Mouse (Mus musculus) mature B cell (primary cell): Measurements from ENCODE around the gene Nck1.

Source experiments
- in situ Hi-C: fragments of 300-500 bp; cut with MboI; formaldehyde crosslinking; loops from 2 replicates; pipeline ENCODE4 v1.14.3; 2019

Gene Nck1

DNA sequence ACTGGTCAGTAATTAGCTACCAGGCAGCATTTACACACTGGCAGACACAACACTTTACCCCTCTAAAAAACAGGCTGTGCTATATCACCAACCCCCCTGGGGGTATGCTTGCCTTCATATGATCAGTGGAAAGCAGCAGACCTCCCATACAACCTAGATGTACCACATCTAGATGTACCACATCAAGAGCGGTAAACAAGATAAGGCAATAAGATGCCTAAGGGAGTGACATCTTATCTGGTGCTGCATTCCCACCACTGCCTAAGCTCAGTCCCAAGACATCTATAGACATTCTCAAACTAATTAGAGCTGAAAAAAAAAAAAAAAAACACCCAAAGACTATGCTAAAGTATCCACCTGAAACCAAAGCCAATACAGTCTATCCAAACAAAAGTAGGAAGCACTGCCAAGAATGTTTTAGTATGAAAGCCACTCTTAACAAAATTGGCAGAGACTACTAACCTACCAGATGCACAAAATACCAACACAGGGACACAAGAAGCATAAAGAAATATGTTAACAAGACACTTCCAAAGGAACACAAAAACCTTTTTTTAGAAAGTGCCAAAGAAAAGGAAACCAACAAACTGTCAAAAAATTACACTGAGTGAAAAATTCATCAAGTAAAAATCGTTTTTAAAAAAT lies 10.2 kb downstream of the Nck1 start:
- in situ Hi-C loops, result no loop called here

DNA sequence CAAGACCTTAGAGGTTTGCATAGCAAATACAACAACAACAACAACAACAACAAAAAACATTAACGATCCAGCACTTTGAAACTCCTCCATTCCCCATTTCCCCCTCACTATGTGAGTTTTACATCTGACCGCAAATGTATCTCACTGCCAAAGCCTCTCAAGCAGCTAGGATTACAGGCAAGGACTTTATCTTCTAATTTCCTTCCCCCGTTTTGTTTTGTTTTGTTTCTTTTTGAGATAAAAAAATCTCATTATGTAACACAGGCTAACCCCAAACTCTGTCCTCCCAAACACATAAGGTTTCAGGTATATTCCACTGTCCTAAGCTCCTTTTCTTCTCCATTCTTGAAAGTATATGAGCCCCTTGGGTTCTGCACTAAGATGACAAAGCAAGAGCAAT lies 11.2 kb downstream of the Nck1 start:
- in situ Hi-C loops, result no loop called here

DNA sequence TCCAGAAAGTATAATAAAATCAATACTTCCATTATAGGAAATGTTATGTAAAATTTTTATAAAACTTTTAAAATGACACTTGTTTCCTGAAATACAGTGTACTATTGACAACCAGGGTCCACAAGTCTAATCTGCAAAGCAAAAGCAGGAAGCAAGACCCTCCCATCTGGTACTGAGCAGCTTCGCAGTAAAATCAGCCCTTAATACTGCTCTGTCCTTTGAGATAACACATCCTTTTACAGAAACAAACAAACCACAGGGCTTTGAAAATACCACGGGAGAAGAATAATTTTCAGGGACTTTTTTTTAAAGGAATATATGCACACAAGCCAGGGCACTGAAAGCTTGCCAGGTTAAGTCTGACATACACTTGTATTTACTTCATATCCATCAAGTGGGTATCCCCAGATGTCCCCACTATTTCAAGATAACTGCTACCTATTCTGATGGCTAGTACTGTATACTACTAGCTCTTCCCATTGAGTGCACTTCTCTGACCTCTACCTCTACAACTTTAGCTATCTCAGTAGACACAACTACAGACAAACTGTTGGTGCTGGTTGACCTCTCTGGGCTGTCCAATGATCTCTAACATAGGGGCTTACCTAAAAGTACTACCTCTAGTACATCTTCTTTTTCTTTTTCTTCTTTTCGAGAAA lies 13.0 kb downstream of the Nck1 start:
- in situ Hi-C loops, result no loop called here

DNA sequence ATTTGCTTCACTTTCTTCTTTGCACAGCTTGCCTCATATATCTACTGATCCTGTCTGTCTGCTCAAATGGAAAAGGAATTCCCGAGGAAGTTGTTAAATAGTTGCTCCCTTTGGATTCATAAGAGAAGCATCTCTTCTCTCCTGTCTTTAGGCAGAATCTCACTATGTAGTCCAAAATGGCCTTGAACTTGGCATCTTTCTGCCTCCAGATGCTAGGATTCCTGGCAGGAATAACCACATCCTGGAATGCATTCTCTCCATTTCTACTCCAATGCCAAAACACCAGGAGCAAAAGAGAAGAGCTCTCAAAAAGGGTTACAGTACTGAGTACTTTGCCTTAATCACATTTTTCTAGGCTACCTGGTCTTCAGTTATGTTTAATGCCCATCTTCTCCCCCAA lies 14.6 kb downstream of the Nck1 start:
- in situ Hi-C loops, result no loop called here

DNA sequence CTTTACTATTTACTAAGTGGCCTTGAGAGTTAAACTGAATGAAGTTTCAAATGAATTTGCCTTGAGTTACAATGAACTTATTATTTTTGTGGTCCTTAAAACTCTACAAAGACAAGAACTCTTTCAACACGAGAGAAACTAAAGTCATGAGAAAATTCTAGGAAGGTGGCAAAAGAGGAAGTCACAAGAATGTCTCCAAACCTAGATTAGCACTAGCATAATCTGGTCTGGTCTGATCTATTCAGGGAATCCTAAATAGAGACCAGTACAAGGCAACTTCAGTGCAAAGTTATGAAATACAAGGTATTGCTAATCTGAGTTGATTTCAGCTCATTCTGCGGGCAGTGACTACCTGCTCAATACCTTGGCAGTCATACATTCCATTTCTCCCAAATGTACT lies 20.7 kb downstream of the Nck1 start:
- in situ Hi-C loops, result no loop called here

DNA sequence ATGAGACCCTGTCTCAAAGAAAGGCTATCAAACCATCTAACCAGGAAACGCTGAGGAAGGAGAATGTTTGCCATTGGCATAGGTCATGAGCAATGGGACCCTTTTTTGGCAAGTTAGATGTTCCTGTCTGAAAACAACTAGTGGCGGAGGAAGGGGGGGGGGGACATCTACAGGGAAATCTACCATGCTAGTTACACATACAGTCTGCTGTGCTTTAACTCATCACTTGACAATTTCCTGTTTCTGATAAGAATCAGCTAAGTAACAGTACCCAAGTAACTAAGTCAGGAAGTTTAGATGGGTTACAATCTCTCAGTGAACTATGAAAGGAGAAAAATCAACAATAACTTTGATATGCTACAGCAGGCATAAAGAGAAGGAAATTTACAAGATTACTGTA lies 23.9 kb downstream of the Nck1 start:
- in situ Hi-C loops, result no loop called here

DNA sequence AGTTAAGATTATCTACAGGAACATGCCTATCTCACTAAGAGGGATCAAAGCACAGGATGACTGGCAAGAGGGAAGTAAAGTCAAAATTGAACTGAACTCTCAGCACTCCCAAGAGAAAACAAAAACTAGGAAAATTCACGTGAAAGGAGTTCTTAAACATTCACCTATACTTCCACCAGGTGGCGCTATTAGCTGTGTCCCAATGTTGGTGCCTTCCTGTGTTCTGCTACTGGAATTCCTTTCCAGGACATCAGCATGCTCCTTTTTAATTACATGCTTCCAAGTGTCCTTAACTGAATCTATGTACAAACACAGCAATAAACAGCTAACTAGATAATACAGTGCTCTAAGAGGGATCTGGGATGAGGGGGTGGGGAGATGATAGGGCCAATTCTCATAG lies 25.3 kb downstream of the Nck1 start:
- in situ Hi-C loops, result no loop called here

DNA sequence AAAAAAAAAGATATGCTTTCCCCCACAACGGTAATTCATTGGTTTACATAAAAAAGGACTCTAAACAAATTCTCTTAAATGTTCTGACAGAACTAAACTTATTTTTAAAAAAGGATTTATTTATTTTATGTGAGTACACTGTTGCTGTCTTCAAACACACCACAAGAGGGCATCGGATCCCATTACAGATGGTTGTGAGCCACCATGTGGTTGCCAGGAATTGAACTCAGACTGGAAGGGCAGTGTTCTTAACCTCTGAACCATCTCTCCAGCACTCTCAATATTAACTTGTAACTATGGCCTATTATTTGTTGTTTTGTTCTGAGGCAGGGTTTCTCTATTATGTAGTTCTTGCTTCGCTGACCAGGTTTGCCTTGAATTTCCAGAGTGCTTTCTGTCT lies 25.9 kb downstream of the Nck1 start:
- in situ Hi-C loops, result no loop called here

DNA sequence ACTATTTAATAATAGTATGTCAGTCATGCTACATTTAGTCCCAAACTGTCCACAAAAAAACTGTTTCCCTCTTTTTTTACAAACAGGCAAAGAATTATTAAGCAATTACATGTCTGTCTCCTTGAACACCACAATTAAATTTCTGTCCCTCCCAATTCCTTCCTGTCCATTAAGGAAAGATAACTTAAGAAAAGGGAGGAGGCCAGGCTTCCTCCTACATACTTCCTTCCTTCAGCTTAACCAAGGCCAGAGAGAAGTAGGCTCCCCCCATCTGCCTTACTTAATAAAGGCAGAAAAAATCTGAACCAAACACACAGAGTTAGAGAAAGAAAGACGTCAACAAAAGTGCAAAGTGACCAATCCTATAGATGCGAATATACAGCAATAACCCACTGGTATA lies 38.4 kb downstream of the Nck1 start:
- in situ Hi-C loops, result no loop called here

DNA sequence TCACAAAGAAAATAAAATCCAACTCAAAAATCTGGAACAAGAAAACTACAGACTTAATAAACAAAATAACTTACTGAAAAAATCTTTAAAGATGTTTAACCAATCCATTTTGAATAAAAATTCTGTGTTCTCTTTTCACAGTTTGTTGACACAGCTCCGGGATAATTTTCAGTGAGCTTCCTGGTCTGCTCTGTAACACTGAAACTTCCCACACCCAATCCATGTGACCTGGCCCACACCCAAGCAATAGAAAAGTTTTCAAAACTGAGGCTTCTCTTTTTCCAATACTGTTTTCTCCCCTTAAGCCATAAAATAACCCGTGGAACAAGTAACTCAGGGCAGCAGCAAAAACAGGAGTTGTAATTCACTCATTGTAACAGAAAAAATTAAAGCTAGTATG lies 39.3 kb downstream of the Nck1 start:
- in situ Hi-C loops, result no loop called here

DNA sequence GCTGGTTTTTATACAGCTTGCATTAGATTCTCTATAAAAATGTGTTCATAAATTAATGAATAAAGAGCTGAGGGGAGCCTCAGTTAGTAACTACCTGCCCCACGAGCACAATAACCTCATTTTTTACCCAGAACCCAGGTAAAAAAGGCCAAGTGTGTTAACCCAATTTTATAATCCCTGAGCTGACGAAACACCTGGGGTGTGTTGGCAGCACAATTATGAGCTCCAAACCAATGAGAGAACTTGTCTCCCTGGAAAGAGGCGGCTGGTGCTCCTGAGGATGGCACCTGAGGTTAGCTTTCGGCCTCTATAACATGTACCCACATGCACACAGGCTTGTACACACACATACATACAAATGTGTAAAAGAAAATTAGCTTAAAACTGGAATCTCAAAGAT lies 40.4 kb downstream of the Nck1 start:
- in situ Hi-C loops, result no loop called here

DNA sequence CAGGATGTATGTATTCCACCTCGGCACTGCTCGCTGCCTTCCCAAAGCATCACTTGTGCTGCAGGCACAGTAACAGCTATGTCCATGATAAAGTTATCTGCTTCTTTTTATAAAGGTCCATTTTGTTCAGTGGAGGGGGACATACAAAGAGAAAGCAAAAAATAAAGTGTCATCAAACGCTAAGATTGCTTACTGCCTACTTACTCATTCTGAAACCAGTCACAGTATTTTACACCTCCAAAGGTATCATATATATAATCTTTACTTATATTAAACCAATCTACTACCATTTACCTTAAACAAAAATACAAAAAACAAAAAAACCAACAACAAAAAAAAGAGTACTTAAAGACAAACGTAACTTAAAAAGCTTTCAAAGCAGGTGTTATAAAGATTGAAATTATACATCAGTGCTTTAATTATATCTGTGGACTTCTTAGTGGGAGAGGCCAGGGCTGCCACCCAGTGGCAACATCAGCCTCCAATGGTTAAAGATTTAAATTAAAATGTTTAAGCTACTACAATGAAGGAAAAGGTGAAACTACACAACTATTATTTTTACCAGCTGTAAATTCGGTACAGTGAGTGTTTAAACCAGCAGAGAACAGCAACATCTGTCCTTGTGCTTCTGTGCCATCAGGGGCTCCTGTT lies 52.2 kb downstream of the Nck1 start:
- in situ Hi-C loops, result no loop called here

DNA sequence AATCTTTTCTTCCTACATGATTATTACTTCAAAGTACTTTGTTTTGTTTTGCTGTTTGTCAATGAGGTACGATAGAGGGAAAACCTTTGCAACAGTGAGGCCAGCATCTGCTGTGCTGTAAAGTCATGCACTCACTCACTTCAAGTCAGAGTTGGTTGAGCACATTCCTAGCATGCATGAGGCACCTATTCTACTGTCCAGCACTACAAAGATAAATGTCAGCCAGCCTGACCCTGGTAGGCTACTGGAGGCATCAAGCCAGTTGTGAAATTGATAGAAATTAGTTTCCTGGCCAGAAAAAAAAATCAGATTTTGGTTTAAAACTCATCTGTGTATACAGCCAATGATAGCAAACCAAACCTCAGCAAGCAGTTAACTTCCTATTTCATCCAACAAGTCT lies 54.5 kb downstream of the Nck1 start:
- in situ Hi-C loops, result no loop called here

DNA sequence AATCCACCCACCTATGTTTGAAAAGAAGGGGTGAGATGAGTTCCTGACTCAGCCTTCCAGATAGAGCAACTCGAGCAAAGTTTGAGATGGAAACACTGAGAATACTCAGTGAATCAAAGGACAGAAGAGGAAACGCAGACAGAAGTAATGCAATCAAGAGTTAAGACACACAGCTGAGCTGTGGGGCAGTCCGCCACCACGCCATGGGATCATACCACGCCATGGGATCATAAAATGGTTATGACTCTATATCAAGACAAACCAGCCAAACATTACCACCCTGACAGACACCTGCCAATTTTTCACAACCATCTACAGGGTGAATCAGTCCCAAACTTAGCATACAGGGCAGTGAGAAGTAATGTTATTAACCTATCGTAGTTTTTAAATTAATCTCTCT lies 57.0 kb downstream of the Nck1 start:
- in situ Hi-C loops, result no loop called here

DNA sequence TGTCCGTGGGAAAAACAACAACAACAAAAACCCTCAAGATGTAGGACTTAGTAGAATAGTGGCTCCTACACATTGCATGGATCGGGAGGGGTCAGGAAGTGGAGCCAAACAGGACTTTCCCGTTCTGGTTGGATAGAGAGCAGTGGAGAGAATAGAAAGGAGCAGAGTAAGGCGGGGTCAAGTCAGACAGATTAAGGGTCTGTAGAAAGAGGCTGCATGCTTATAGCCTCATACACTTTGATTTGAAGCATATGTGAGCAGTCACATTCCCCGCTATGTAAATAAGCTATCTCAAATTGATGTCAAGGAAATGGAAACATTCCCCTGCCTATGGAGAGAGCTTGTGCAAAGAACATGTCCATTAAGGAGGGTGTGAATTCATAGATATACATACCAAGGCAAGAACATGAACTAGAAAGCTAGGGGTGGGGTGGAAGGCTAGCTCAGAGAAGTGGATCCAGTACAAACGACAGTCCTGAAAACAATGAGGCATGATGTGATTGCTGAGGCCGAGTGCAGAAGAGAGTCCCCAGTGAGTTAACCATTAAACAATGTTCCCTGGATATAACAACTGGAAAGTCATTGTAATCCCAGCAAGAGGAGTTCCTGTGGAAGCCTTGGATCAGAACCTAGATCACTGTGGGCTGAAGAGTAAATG lies 57.7 kb downstream of the Nck1 start:
- in situ Hi-C loops, result no loop called here

DNA sequence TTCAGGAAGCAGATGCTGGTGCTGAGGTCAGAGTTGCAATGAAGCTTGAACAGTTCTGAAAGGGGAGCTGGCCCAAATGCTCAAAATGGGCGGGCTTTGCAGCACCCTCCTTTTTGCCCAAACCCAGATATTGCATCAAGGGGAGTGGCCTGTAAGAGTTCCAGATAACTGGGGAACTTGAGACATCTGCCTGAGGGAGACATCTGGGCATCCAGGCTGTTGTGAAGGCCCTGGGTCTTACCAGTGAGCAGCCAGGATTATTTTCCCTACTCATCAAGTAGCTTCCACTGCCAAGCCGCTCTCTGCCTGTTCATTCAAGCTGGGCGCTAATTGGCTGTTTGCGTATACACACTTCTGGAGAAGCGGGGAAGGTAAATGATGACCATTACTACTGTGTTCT lies 59.5 kb downstream of the Nck1 start, which contains the start of gene Il20rb:
Gene Il20rb, minus strand, starts transcription at position 358 of the 400 bp plus-strand sequence.
- in situ Hi-C loops, result no loop called here

DNA sequence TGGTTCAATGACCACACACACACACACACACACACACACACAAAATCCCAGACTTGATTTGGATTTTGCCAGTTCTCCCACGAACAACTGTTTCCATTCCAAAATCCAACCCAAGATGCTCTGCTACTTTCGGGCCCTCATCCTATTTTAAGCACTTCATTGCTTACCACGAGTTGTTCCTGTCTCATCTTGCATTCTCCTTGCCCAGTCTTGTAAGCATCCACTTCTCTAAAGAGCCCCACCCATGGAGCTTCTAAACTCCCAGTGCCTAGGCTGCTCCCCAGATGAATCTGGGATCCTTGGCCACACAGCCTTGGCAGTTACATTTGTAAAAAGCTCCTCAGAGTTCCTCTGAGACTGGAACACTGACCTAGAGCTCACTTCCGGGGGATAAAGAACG lies 62.6 kb downstream of the Nck1 start:
- in situ Hi-C loops, result no loop called here

DNA sequence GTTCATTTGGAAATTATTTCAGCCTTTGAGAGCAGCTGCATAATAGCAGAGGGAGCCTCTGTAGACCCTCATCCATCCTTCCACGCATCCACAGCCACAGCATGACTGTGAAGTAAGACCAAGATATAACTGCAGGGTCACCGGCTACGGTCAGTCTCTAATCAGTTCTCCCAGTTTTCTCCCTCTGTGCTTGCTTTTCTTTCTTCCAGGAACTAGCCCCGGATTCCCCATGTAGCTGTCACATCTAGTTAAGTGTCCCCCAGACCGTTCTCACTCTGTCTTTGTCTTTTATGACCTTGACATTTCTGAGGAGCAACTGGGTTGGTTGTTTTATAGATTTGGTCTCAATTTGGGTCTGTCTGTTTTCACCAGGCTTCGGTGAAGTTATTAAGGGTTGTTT lies 64.3 kb downstream of the Nck1 start:
- in situ Hi-C loops, result no loop called here

DNA sequence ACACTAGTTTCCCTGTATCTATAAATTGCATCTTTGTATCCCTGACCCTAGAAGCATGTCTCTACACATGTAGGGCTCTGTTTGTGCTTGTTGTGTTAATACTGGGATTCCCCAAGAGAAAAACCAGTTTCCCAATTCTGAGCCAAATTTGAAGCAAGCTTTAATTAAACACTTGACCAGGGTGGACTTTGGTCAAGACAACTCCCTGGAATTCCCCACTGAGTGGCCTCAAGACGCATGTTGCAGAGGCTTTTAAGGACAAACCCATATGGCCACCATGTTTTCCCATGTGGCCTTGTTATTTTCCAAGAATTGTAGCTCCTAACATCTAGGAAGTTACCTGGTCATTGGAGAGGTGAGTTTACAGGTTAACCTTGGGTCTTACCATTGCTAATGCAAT lies 71.9 kb downstream of the Nck1 start:
- in situ Hi-C loops, result no loop called here

DNA sequence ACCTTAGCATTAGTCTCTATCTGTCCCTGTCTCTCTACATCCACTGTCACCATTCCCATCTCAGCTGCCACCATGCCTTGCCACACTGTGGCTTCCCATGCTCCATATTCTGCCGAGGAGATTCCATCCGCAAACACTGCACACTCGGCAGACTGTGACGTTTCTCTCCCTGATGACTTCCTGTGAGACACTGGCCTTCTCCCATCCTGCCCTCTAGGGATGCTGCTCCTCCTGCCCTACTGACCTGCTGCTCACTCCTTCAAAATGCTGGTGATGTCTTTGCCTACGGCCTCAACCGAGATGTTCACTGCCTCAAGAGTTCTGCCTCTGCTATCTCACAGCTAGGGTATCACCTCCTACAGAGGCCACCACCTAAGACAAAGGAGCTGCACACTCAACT lies 72.6 kb downstream of the Nck1 start:
- in situ Hi-C loops, result no loop called here

DNA sequence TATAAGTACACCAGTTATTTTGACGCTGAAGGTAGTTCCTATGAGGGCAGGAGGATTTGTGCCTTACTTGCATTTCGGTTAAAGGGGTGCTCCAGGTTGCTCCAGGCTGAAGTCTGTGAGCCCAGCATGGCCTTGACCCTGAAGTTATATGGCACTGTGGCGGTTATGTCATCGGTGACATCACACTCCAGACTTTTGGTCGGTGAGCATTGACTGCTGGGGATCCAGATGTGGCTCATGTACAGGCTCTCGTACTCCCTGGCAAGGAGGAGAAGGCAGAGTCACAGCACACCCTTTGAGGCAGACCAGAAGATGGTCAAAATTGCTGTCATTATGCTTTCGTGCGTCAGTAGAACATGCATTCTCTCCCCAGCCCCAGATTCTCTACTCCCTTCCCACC lies 73.0 kb downstream of the Nck1 start:
- in situ Hi-C loops, result no loop called here

DNA sequence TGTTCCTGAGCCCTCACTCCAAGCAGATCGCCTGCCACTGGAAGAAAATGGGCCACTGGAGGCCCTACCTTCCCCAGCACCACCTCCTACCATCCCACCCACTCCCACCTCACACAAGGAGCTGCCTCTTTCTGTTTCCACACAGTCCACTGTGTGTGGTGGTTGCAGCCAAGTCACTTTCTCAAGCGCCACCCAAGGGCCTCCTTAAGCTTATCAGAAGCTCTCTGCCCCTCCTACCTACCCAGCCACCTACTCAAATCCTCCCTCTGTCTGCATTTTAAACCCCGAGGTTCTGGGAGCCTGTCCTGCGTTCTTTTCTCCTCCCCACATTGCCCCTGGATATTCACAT lies 74.4 kb downstream of the Nck1 start:
- in situ Hi-C loops, result no loop called here

DNA sequence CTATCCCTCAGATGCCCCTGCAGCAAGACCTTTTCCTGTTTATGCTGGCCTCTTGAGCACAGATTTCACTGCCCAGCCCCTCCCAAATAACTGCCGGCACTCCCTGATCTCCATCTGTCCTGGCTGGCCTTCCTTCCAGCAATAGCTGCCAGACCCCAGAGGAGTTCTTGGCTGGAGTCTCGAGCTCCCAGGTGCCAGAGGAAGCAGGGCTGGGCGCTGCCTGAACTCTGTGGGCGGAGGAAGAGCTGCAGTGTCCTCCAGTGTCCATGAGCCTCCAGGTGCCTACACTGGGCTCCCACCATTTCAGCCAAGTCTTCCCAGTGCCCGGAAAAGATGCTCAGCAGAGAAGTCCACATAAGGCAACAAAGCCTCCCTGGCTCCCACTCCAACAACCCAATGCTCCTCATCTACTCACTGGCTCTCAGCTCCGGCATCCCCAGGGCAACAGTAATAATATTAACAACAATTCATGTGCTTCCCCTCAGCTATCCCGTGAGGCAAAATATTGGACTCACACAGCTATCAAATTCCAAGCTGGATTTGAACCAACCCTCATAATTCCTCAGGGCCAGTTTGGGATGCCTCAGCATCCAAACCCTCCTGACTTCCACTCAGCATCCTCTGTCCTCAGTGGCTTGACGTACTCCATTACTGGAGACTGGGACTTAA lies 74.9 kb downstream of the Nck1 start:
- in situ Hi-C loops, result no loop called here
